Mouse (Mus musculus): ENCODE data around the gene Bmyc.
"Not testable (repeated sequence)": the region's sequence is repeated elsewhere in the genome, so short reads cannot be mapped to it uniquely, and the experiment has no call there.

The Bmyc gene

GRCm38 (mm10) chr2:25733199-25733930, 26.8 kb downstream of the Bmyc start:
- no peak for DNase-seq (ENCODE audit: low spot score in 2 of 2)

DNA sequence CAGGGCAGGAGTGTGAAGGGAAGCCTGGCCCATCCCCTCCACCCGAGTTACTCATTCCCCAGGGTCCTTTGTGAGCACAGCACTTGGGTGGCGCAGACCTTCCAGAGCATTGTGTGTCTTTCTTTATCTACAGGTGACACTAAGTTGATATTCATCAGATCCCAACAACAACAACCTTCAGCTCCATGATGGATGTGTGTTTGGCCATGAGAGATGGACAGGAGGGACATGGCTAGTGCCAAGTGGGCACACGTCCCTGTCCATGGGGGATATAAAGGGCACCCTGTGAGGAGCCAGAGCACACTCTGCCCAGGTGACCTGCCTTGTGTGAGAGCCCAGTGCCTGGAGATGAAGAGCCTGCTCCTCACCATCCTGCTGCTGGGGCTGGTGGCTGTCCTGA, 30.2 kb downstream of the Bmyc start, which contains the start of gene Obp2b:
Gene Obp2b, plus strand, starts transcription at position 301 of the 400 bp plus-strand sequence.
- DNase-seq (ENCODE audit: low spot score in 2 of 2) = not testable (repeated sequence)

- DNase-seq (ENCODE audit: low spot score in 2 of 2) = no peak
These were observed 35.1 kb downstream of the Bmyc start for GRCm38 (mm10) chr2:25741671-25742070.

- DNase-seq (ENCODE audit: low spot score in 2 of 2) = no peak
These were observed 47.7 kb downstream of the Bmyc start for GRCm38 (mm10) chr2:25754201-25754600.

Data from urinary bladder, adult 18-20 months (tissue).